Mouse (Mus musculus): Measurements from ENCODE around the gene Cabp1.

Cabp1 gene

DNA sequence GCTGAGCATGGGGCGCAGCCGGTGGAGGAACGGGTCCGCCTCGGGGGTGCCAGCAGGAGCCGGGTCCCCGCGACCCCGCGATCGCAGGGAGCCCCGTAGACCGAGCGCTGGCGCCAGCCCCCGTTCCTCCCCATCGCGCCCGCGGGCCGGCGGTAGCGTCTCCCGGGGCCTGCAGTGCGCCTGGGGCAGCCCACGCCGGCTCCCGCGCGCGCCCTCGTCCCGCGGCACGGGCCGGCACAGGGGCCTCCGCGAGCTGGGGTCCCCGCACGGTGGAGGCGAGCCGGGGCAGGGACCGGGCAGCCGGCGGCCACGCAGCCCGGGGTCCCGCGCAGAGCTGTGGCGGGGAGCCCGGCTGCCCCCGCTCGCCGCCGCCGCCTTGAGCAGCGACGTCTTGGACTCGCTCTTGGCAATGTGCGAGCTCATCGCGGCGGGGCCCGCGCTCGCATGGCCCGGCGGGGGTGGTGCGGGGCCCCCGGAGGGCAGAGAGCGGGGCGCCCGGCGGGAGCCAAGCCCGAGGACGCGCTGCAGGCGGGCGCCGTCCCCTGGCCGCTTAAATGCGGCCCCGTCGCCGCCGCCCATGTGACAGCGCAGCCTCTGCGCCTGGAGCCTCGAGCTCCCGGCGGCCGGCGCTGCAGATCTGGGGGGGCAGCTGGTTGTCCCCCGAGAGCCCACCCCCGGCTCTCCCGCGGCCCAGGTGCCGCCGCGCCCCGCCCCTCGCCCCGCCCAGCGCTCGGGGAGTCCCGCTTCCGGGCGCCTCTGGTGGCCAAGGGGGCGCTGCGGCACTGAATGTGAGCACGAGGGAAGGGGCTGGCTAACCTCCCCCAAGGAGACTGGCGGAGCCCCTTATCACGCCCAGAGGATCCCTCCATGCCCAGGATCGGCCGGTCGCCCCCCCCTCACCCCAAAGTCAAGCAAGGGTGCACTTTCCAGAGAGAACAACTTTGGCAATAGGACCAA lies at the start of gene Cabp1:
Cabp1 (minus strand) TSS at position 713 of the 957 bp plus-strand sequence.
- no peak for DNase-seq

DNA sequence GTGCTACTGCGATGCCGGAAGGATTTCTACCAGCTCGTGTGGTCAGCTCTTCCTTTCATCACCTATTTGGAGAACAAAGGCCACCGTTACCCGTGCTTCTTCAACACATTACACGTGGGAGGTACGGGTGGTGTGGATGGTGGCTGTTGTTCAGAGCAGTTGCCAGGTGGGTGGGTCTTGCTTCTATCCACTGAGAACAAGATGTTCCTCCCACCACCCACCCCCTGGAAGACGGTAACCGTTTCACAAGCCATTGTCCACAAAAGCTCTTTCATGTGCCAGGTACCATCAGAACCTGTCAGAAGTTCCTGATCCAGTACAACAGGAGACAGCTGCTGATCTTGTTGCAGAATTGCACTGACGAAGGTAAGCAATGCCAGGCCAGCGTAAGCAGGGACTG lies 46.0 kb upstream of the Cabp1 start:
- no peak for DNase-seq

DNA sequence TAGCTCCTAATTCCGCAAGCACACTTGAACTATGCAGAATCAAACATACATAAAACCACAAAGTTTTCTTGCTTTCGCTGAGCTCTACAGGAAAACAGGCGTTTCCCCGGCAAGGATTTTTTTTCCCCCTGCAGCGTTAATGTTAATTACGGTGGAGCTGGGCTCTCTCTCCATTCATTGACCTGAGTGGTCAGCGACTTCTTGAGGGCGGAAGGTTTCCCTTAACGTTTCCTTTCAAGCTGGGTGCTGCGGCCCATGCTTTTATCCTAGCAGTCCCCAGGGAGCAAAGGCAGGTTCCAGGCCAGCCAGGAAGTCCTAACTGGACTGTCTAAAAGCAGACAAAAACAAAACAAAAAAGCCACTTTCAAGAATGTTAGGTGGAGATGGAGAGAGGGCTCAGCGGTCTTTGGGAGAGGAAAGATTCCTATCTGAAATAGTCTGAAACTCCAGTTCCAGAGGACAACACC lies 44.6 kb upstream of the Cabp1 start:
- no peak for DNase-seq

DNA sequence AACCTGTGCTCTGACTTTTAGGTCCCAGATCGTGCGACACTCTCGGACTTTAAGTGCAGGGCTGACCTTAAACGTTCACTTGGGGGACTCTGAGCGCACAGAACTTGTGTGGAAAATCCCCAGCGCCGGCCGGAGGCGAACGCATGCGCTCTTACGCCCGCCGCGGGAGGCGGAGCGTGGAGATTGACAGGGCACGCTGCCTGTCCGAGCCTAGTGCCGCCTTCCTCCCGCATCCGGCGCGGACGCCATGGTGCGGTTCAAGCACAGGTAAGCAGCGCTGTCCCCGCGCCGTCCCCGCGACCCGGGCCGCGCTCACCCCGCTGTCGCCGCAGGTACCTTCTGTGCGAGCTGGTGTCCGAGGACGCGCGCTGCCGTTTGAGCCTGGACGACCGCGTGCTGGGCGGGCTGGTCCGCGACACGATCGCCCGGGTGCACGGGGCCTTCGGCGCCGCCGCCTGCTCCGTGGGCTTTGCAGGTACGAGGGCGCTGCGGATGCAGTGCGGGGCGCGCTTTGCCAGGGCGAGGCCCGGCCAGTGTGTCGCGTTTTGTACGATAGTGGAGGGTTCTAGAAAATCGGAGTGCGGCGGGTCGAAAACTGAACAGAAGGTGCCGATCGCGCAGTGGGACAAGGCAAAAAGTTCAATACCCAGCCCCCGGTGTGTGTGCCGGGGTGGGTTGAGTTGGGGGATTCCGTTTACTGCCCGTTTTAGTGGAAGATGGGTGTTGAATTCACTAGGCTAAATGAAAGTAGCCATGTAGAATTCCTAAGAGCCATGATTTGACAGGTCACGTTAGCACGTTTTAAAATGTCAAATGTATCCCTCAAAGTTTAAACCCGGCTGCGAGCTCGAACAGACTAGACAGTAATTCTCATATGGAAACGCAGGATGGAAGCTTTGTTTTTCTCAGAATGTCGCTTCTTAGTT lies 43.9 kb upstream of the Cabp1 start:
- DNase-seq: peak; percentile 93

DNA sequence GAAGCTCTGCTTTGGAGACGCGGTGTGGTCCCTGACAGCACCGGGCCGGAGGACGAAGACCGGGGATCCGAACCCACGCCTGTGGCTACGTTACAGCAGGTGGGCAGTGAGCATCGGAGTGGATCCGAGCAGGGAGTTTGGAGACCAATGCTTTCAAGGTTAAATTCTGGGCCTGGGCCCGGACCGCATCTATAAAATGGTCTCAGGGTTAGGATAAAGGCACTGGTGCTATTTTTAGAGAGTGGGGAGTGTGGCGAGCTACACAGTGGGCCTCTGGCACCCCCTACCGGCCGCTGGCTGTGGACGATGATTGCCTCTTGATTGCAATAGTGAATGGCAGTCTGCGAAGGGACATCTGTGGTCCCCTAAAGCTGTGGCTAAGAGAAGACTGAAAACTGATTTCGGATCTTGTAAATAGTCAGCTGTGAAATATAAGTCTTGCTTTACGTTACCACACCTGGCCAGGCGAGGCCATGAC lies 41.6 kb upstream of the Cabp1 start, which contains the start of gene Pop5:
Pop5 (plus strand) TSS at position 51 of the 478 bp plus-strand sequence.
- DNase-seq: peak; percentile 74

GRCm38 (mm10) chr5:115235323-115235771 lies 41.2 kb upstream of the Cabp1 start:
- peak; percentile 49 for DNase-seq

DNA sequence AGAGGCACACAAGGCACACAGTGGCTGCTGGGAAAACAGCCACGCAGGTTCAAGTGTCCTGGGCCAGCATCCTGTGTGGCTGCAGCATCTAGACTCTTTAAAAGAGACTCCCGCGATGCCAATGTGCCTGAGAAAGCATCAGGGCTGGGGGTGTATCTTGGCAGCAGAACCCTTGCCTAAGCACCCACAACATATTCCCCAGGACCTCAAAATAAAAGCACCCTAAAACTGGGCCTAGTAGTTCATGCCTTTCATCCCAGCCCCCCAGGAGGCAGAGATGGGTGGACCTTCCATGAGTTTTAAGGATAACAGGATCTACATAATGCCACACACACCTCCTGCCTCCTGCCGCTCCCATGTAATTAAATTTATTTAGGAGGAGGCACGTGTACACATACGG lies 40.3 kb upstream of the Cabp1 start:
- no peak for DNase-seq

GRCm38 (mm10) chr5:115233031-115233780 lies 39.0 kb upstream of the Cabp1 start:
- no peak for DNase-seq

- no peak for DNase-seq
Observed at GRCm38 (mm10) chr5:115232516-115232915, 38.3 kb upstream of the Cabp1 start.

DNA sequence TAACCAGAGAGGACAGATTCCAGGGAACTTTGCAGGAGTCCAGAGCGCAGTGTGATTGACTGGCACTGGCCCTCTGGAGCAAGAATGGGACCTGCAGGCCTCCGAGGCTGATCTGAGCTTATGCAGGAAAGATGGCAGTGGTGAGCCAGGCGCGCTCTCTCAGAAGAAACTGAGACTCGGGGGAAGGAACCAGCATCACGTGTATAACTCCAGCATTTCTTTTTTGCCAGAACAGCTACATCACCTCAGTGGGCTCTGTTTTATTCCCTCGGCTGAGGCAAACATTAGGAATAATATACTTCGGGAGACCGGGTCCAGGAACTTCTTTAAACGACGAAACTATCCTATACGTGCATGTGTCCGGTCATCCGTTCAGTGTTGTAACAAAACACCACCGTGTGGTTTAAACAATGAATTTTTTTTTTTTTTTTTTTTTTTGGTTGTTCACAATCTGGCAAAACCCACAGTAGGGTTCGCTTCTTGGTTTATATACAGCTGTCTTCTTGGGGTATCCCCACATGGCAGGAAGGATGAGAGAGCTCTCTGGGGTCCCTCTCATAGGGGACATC lies 37.5 kb upstream of the Cabp1 start:
- DNase-seq: no peak

- no peak for DNase-seq
Observed at GRCm38 (mm10) chr5:115230830-115231551, 36.8 kb upstream of the Cabp1 start.

DNA sequence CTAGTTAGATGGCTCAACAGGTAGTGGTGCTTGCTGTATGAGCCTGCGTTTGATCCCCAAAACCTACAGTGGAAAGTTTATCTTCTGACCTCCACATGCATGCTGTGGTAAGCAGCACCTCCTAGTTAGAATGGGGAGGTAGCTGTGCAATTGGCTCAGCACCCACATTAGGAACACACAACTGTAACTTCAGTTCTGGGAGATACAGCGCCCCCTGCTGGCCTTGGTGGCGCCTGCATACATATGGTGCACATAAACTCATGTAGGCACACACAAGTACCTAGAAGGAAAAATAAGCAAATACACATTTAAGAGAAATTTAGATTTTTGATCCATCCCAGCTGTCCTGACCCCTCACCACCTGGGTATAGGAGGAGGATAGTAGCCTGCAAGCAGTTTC lies 28.3 kb upstream of the Cabp1 start:
- no peak for DNase-seq

DNA sequence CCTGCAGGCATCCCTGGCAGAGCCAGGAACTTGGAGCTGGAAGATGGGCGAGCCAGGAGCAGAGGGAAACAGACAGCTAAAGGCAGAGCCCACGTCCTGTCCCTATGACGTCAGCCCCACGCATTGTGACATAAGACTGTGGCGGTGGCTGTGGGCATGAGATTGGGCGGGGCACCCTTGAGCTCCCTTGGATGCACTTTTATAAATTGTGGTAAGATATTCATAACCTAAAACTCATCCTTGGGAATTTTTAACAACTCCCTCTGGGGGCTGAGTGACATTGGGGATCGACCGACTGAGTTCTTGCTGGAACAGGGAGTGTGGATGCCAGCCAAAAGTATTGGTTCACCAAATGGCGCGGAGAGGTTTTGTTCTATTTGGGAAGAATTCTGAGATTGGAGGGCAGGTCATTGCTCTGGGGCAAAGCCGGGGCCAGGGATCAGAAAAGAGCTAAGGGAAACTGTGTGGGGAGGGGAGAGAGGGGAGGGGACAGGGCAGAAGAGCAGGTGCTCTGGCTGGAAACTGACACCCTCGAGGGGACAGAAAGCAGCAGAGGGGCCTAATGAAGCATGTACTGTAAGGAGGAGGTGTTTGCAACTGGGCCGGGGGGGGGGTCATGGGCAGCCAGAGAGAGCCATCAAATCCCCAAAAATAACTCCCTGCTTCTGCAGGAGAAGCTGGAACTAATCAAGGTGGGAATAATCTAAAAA lies 26.9 kb upstream of the Cabp1 start:
- no peak for DNase-seq

DNA sequence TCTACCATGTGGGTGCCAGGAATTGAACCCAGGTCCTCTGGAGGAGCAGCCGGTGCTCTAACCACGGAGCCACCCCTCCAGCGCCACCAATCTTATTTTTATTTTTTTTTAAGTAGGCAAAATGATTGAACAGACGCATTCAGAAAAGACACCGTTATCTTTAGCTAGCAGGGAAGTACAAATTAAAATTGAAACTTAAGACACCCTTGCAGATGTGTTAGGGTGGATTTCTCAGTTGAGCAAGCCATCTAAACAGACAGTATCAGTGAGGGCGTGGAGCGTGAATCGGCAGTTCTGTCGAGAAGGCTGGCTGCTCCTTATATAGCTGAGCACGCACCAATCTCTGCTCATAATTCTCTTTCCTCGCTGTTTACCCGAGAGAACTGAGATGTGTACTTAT lies 23.8 kb upstream of the Cabp1 start:
- no peak for DNase-seq

GRCm38 (mm10) chr5:115215273-115216185 lies 21.3 kb upstream of the Cabp1 start:
- no peak for DNase-seq

- no peak for DNase-seq
Observed at GRCm38 (mm10) chr5:115214864-115215263, 20.7 kb upstream of the Cabp1 start.

DNA sequence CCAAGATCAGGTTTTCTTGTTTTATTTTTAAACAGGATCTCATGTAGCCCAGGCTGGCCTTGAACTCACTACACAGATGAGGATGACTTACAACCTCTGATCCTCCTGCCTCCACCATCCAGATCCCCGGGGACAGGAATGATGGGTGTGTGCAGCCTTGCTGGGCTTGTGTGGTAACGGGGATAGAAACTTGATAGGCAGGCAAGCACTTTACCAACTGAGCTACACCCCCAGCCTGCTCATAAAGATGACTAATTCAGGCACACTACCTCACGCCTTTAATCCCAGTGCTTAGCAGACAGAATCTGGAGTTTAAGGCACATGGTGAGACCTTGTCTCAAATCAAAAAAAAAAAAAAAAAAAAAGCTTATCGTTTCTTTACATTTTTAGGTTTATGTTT lies 18.7 kb upstream of the Cabp1 start:
- no peak for DNase-seq

- DNase-seq: no peak
Observed at GRCm38 (mm10) chr5:115212451-115212850, 18.3 kb upstream of the Cabp1 start.

DNA sequence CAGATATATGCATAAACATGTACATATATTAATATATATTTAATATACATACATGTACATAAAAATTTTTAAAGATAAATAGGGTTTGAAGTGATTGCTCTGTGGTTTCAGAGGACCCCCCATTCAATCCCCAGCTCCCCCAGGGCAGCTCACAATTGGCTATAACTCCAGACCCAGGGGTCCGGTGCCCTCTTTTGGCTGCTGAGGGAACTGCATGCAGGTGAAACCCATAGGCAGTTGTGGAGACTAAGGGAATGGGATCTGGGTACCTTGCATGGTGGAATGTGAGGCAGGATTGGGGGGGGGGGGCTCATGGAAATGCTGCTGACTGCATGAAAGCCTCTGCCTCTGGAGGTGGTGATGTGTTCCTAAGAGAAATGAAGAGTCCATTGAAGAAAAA lies 16.2 kb upstream of the Cabp1 start:
- no peak for DNase-seq

- no peak for DNase-seq
Observed at GRCm38 (mm10) chr5:115208601-115209000, 14.4 kb upstream of the Cabp1 start.
